Mouse (Mus musculus) brain, adult 2 months (tissue): ENCODE measurements around the gene Nupl2.

Experiments used
- DNase-seq: peaks from one replicate; pipeline ENCODE4 v3.0.0; 2011; ENCODE audit warnings: low read depth, low spot score

Nupl2 gene

DNA sequence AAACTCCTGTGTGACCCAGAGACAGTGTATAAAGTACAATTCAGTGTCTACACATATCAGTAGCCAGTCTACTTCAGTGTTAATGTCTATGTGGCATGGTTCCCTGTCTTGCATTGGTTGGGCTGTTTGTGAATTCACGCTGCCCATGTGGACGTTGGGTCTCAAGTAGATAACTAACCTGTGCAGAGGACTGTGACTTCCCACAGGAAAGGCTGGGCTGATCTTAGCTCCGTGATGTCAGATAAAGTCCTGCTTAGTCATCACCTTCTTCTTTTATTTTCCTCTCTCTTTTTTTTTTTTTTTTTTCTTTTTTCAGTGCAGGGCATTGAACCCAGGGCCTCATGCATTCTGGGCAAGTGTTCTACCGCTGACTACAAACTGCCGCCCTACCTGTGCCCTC, 43.7 kb downstream of the Nupl2 start:
- DNase-seq, result no peak

DNA sequence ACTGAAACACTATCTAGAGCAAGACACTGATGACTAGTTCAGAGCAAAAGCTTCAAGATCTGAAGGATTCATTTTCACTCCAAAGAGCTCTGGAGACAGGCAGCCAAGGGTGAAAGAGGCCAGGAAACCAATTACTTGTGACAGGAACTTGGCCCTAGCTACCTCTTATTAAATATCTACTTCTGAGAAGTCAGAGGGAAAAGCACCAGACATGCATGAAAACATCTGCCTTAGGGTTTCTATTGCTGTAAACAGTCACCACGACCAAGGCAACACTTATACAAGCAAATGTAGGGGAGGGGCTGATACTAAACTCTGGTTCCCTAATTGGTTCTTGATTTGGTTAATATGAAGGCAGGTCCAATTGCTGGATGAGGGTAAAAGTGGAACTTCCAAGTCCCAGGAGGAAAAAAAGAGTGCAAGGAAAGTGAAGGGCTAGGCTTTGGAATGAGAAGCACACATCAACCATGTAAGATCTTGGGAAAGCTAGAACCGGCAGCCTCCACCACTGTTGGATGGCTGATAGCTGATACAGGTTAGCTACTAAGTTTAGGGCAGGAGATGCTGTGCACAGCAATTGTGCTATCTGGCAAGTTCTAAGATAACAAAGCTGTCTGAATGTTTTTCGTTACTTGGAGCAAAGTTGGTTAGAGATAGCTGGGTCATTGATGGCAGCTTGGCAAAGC, 49.2 kb downstream of the Nupl2 start:
- DNase-seq, result no peak

DNA sequence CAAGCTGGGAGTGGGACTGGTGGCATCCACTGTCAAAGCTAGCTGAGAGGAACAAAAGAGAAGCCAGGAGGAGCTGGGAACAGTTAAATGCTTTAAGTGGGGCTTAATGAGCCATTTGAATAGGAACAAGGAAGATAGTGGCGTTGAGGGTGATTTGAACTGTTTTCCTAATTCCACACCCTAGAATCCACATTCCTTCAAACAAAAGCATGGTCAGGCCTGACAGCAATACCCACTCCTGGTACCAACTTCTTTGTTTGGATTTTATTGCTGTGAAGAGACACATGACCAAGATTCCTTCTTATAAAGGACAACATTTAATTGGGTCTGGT, 49.8 kb downstream of the Nupl2 start:
- DNase-seq, result no peak

DNA sequence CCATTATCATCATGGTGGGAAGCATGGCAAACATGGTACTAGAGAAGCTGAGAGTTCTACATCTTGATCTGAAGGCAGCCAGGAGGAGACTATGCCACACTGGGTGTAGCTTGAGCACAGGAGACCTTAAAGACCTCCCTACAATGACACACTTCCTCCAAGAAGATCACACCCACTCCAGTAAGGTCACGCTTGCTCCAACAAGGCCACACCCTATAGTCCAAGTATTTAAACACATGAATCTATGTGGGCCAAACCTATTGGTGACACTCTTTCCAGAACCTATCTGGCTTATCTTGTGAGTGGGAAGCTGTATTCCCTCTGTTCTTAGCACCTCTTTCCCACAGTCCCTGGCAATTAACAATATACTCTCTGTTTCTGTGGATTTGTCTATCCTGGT, 50.1 kb downstream of the Nupl2 start:
- DNase-seq, result no peak
